Mouse (Mus musculus) intestine, postnatal 0 days (tissue): ENCODE measurements around the gene Fli1. TPM values are rescaled to one million over a fixed set of nuclear protein-coding genes. Genes with fewer than 3 reads are reported as not detected.

Source experiments
- ATAC-seq: fragments of 200-750 bp; cut with Nextera tagmentation; 2 replicates; pipeline ENCODE4 v1.8.0; 2017; ENCODE audit warnings: mild to moderate bottlenecking, moderate TSS enrichment, moderate library complexity
- H3K27ac ChIP-seq: fragments of 300-500 bp; sonication (generic); 2 replicates; pipeline ENCODE4 v1.5.1; 2014; ENCODE audit warnings: mild to moderate bottlenecking, low read depth, low read length, moderate library complexity
- H3K27me3 ChIP-seq: fragments of 300-500 bp; sonication (generic); replicated peaks from 2 replicates; pipeline ENCODE4 v1.6.1; 2014; ENCODE audit warnings: low read length, mixed read lengths; ENCODE audit not compliant: control insufficient read depth, insufficient read depth
- H3K36me3 ChIP-seq: fragments of 300-500 bp; sonication (generic); 2 replicates; pipeline ENCODE4 v1.6.1; 2014; ENCODE audit warnings: mild to moderate bottlenecking, moderate library complexity; ENCODE audit not compliant: control insufficient read depth, insufficient read depth
- H3K4me1 ChIP-seq: fragments of 300-500 bp; sonication (generic); replicated peaks from 2 replicates; pipeline ENCODE4 v1.6.1; 2014; ENCODE audit warnings: antibody characterized with exemption, low read length, mixed read lengths; ENCODE audit not compliant: control insufficient read depth, insufficient read depth
- H3K4me2 ChIP-seq: fragments of 300-500 bp; sonication (generic); replicated peaks from 2 replicates; pipeline ENCODE4 v1.6.1; 2014; ENCODE audit warnings: low read depth, mild to moderate bottlenecking, moderate library complexity
- H3K4me3 ChIP-seq: fragments of 300-500 bp; sonication (generic); 2 replicates; pipeline ENCODE4 v1.5.1; 2014; ENCODE audit warnings: low read depth, low read length
- H3K9ac ChIP-seq: fragments of 300-500 bp; sonication (generic); 2 replicates; pipeline ENCODE4 v1.6.1; 2014; ENCODE audit warnings: mild to moderate bottlenecking, low read depth, low read length
- H3K9me3 ChIP-seq: fragments of 300-500 bp; sonication (generic); 2 replicates; pipeline ENCODE4 v1.6.1; 2016; ENCODE audit warnings: mixed run types; ENCODE audit not compliant: control insufficient read depth
- CTCF ChIP-seq: sonication (generic); IDR thresholded peaks from 2 replicates; pipeline ENCODE4 v1.5.1; 2016; ENCODE audit warnings: low read depth, mild to moderate bottlenecking, control low read depth, antibody characterized with exemption, moderate library complexity
- WGBS: fragments of 180-500 bp; shearing (Covaris S2); extraction: QIAGEN DNeasy Blood & Tissue Kit; methylation state at CpG from one replicate; pipeline ENCODE4 v1.1.7; 2014; 5-methylcytosine and 5-hydroxymethylcytosine counted together
- polyA plus RNA-seq: library from polyadenylated mRNA; unstranded; fragments of >200 nt; fragmentation: Nextera tagmentation; extraction: Ambion mirVana; gene quantifications from 2 replicates; pipeline ENCODE4 v1.2.1, GENCODE M21; 2015

The Fli1 gene
- polyA plus RNA-seq, 1 experiment from 2014 or later: 6.0 TPM

- Histone ChIP-seq H3K9me3 (no peaks in the 10 kb centered on the region), H3K4me1 (no peaks in the 10 kb centered on the region), H3K27ac (no peak overlapping the region), H3K36me3 (no peaks in the 10 kb centered on the region), H3K27me3 (no peaks in the 10 kb centered on the region), H3K4me2 (no peak overlapping the region), H3K9ac (no peak overlapping the region), H3K4me3 (no peak overlapping the region)
- ATAC-seq: no peak
- TF ChIP-seq CTCF: no peak
- WGBS: 84% methylated on average over 19 of the region's 19 CpGs
Measured at GRCm38 (mm10) chr9:32434241-32435213, 108.1 kb downstream of the Fli1 start.

- Histone ChIP-seq H3K36me3 (no peaks in the 10 kb centered on the region), H3K27me3 (no peaks in the 10 kb centered on the region), H3K4me3 (no peak overlapping the region), H3K9ac (no peak overlapping the region), H3K4me2 (no peak overlapping the region), H3K9me3 (no peaks in the 10 kb centered on the region), H3K4me1 (no peaks in the 10 kb centered on the region), H3K27ac (no peak overlapping the region)
- ATAC-seq: no peak
- WGBS: 79% methylated on average over 3 of the region's 3 CpGs
- TF ChIP-seq CTCF: no peak
Measured at GRCm38 (mm10) chr9:32431061-32431460, 111.6 kb downstream of the Fli1 start.

- Histone ChIP-seq H3K27ac (no peak overlapping the region), H3K36me3 (no peaks in the 10 kb centered on the region), H3K4me2 (no peak overlapping the region), H3K9me3 (no peaks in the 10 kb centered on the region), H3K4me3 (no peak overlapping the region), H3K27me3 (no peaks in the 10 kb centered on the region), H3K4me1 (no peaks in the 10 kb centered on the region), H3K9ac (no peak overlapping the region)
- no peak for ATAC-seq
- 73% methylated on average over 7 of the region's 7 CpGs for WGBS
- no peak for TF ChIP-seq CTCF
Measured at GRCm38 (mm10) chr9:32425321-32425720, 117.3 kb downstream of the Fli1 start.

GRCm38 (mm10) chr9:32420711-32421110 is 122.0 kb downstream of the Fli1 start:
- no peak for ATAC-seq
- Histone ChIP-seq H3K4me3 (no peak overlapping the region), H3K36me3 (no peaks in the 10 kb centered on the region), H3K27me3 (no peaks in the 10 kb centered on the region), H3K4me1 (no peaks in the 10 kb centered on the region), H3K4me2 (no peak overlapping the region), H3K27ac (no peak overlapping the region), H3K9me3 (no peaks in the 10 kb centered on the region), H3K9ac (no peak overlapping the region)
- TF ChIP-seq CTCF: no peak

GRCm38 (mm10) chr9:32417466-32418116 is 125.1 kb downstream of the Fli1 start:
- no peak for TF ChIP-seq CTCF
- no peaks in the 10 kb centered on the region for H3K9me3 ChIP-seq
- no peak overlapping the region for H3K9ac ChIP-seq
- H3K4me1 ChIP-seq: no peaks in the 10 kb centered on the region
- no peak for ATAC-seq
- no peak overlapping the region for H3K27ac ChIP-seq
- H3K4me2 ChIP-seq: no peak overlapping the region
- no peak overlapping the region for H3K4me3 ChIP-seq
- WGBS: 62% methylated on average over 8 of the region's 8 CpGs
- no peaks in the 10 kb centered on the region for H3K27me3 ChIP-seq
- no peaks in the 10 kb centered on the region for H3K36me3 ChIP-seq

- Histone ChIP-seq H3K27ac (no peak overlapping the region), H3K4me1 (no peaks in the 10 kb centered on the region), H3K9ac (no peak overlapping the region), H3K27me3 (no peaks in the 10 kb centered on the region), H3K36me3 (no peaks in the 10 kb centered on the region), H3K4me2 (no peak overlapping the region), H3K9me3 (no peaks in the 10 kb centered on the region), H3K4me3 (no peak overlapping the region)
- no peak for TF ChIP-seq CTCF
- ATAC-seq: no peak
- 89% methylated on average over 3 of the region's 3 CpGs for WGBS
Measured at GRCm38 (mm10) chr9:32415952-32416351, 126.7 kb downstream of the Fli1 start.
